Mouse (Mus musculus) layer of hippocampus, adult 2 months (tissue): ENCODE data around the gene Rab11fip4. TPM values are rescaled to one million over a fixed set of nuclear protein-coding genes. Genes with fewer than 3 reads are reported as not detected.
A peak's percentile ranks its signal among the peaks of the same experiment; 100 is the strongest.

Source experiments
- DNase-seq, 2 experiments: peaks; one replicate each; pipeline ENCODE4 v3.0.0; 2022; ENCODE audit warnings: low spot score in 2 of 2
- H3K27ac ChIP-seq: fragments of 200-600 bp; 2 replicates; pipeline ENCODE4 v1.8.1; 2022
- H3K4me3 ChIP-seq: fragments of 200-600 bp; 2 replicates; pipeline ENCODE4 v1.8.1; 2022; ENCODE audit warnings: mild to moderate bottlenecking
- CTCF ChIP-seq: fragments of 200-600 bp; conservative IDR thresholded peaks from 2 replicates; pipeline ENCODE4 v1.8.1; 2022; ENCODE audit warnings: antibody characterized with exemption, mild to moderate bottlenecking, moderate library complexity
- total RNA-seq, 2 experiments: library from RNA; stranded (reverse); gene quantifications; 2 replicates each; pipeline ENCODE4 v1.2.3; 2021

The Rab11fip4 gene
- total RNA-seq, 2 experiments from 2014 or later = 163 to 168 TPM

DNA sequence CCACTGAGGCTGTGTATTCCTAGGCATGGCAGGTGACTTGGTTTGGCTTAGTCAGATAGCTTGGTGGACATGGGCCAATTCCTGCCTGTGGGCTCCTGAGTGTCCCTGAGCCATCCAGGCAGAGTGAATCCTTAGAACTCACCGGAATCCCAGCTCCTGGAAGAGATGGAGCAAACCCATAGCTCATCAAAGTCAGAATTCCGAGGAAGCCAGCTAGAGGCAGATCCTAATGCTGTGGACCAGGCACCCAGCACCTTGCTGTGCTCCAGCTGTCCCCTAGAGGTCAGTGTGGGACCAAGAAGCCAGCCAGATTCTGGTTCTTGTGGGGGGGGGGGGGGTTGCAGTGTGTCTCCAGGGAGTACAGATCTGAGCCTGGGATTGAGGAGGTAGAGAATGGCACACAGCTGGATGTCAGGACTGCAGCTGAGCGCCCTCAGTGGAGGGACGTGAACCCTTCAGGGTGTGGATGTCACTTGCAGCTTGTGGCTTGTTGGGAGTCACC lies 33.8 kb downstream of the Rab11fip4 start:
- peak; percentile 54 to 77 for DNase-seq
- H3K4me3 ChIP-seq = no peak overlapping the region
- no peak overlapping the region for H3K27ac ChIP-seq
- peak; percentile 79 for TF ChIP-seq CTCF

DNA sequence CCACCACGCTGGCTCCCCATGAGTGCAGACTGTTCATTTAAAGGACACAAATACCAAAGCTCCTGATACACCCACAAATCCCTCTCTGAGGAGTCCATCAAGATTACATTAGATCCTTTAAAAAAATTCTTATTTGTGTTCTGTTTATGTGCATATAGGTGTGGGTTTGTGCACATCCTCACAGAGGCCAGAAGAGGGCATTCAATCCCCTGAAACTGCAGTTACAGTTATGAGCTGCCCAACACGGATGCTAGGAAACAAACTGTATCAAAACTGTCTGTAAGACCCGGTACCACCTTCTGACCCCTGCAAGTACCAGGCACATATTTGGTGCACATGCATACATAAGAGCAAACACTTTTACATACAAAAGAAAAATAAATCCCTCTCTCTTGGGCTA lies 37.7 kb downstream of the Rab11fip4 start:
- Histone ChIP-seq H3K27ac (no peak overlapping the region), H3K4me3 (no peak overlapping the region)
- no peak for DNase-seq
- peak; percentile 70 for TF ChIP-seq CTCF

DNA sequence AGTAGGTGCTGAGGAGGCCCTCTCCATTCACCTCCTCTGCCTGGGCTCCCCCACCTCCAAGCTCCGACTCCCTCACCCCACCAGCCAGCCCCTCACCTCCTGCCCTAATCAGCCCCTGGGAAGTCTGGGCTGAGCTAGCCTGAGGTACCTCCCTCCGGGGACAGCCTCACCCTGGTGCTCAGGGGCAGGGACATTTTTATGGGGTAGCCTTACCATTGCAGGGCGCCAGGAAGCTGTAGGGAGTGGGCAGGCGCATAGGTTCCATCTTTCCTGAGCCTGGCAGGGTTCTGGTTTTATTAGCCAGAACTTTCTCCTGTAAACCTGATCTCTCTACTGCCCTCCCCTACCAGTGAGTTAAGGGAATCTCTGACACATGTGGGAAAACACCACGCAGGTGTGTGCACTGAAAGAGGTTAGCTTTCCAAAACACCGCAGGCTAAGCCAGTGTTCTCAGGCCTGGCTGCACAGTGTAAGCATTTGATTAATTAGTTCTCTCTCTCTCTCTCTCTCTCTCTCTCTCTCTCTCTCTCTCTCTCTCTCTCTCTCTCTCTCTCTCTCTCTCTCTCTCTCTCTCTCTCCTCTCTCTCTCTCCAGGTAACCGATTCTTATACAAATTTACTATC lies 38.9 kb downstream of the Rab11fip4 start:
- H3K27ac ChIP-seq = no peak overlapping the region
- no peak for TF ChIP-seq CTCF
- DNase-seq = no peak
- H3K4me3 ChIP-seq = no peak overlapping the region

DNA sequence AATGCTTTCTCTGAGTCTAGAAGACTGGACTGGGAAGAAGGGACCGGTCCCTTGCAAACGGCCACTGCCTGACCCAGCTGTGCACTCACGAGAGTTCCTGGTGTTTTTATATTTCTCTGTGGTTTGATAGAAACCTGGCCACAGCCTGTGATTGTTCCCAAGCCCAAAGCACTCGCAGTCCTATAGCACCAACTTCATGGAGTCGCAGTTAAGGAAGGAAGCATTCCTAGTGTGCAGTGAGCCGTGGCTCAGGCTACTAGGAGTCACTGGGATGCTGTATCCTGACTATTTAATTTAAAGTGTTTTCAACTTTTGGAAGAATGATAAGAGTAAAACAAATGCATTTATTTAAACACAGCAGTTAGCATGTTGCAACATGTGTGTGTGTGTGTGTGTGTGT lies 39.5 kb downstream of the Rab11fip4 start:
- no peak for TF ChIP-seq CTCF
- Histone ChIP-seq H3K4me3 (no peak overlapping the region), H3K27ac (no peak overlapping the region)
- no peak for DNase-seq

DNA sequence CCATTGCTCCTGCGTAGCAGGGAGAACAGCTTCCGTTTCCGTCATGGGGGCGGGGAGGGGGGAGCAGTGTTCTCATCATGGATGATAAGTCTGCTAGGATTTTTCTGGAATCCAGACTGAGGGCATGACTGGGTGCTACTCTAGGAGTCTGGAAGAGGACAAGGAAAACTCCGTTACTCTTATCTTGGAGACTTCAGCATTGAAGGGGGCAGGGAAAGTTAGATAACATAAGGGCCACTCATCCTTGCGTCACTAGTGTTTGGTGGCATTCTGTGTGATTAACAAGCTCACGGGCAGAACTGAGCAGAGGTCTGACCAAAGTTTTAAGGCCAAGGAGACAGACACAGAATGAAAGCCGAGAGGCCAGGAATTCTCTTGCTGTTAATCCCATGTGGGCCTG lies 42.4 kb downstream of the Rab11fip4 start:
- no peak overlapping the region for H3K4me3 ChIP-seq
- no peak for TF ChIP-seq CTCF
- H3K27ac ChIP-seq = no peak overlapping the region
- DNase-seq = no peak

DNA sequence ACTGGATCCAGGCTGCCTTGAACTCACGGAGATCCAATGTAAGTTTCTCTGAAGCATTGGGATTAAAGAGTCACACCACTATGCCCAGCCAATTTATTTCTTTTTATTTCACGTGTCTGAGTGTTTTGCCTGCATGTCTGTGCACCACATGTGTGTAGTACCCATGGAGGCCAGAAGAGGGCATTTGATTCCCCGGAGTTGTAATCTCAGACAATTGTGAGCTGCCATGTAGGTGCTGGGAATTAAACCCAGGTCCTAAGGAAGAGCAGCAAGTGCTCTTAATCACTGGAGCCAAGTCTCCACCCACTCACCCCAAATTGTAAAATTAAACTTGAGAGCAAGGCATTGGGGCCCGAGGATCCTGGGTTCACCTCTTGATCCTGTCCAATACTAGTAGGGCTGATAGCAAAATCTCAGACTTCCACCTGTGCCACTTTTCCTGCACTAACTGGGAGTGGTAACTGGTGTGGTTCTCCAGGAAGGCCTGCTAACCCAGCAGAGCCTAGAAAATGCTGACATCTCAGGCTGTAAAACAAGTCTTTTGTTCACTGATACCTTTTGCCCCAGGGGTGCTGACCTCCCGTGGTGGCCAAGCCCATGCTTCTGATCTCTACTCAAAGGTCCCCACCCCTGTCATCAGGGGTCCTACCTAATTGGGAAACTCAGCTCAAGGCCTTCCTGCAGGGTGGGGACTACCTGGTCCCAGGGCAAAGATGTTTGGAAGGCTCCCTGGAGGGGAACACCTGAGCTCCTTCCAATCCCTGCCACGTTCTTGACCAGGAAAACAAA lies 44.8 kb downstream of the Rab11fip4 start:
- TF ChIP-seq CTCF = peak; percentile 49
- Histone ChIP-seq H3K4me3 (no peak overlapping the region), H3K27ac (no peak overlapping the region)
- DNase-seq = no peak

DNA sequence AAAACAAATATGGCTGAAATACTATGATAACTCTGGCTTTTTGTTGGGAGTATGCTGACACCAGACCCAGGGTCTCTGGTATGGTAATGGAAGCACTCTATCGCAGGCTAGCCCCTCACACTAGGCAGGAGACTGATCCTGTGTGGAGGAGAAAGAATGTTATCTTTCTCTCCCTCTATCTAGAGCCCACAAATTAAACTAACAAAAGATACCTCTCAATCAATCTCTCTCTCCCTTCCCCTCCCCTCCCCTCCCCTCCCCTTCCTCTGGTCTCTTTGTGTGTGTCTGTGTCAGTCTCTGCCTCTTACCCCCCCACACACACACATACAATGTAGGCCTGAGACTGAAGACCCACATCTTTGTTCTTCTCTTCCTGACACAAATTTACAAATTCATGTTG lies 45.5 kb downstream of the Rab11fip4 start:
- no peak for DNase-seq
- Histone ChIP-seq H3K27ac (no peak overlapping the region), H3K4me3 (no peak overlapping the region)
- TF ChIP-seq CTCF = no peak

DNA sequence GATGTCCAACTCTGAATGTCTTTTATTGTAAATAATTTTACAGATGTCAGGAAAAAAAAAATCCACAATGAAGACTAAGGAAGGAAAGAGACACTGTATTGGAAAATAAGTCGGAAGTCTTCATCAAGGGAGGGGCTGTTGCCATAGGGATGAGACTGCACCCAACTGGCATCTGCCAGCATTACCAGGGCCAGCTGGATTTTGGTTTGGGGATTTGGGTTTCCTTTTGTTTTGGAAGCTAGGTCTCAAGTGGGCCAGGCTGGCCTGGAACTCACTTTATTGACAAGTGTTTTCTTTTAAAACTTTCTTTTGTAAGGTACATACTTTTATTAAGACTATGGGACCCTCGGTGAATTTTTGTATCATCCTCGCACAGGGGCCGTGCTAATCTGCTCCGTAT lies 47.7 kb downstream of the Rab11fip4 start:
- no peak overlapping the region for H3K4me3 ChIP-seq
- DNase-seq = no peak
- peak overlapping the region; percentile 68 for H3K27ac ChIP-seq
- TF ChIP-seq CTCF = no peak

DNA sequence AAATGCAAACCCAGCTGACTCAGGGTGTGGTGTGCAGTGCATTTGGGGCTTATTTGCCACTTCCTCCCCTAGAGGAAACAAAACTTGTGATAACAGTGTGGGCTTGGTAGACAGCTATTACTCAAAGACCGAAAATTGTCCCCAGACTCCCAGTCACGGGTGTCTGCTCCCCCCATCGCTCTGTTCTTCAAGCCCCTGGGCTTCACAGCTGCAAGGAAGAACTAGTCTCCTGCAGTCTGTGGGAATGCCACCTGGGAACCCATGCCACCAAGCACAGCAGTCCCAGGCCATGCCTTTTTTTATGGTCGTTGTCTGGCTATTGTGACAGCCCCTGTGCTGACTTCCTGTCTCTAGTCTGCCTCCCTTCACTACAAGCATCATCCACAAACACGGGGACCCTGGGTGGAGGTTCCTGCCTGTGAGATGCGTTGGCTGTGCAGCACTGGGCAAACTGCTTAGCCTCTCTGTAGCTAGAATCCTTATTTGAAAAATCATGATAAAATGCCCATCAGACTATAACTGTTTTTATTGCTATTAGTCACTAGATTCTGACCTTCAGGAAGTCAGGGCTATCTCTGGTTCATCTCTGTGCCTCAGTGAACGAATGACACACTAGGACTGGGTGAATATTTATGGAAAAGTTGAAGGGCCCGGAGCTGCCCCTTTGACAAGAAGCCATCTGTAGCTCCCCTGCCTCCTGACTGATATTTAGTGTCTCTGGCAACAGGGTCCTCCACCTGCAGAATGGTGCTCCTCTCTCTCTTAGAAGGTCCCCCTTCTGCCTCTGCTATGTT lies 50.1 kb downstream of the Rab11fip4 start:
- Histone ChIP-seq H3K27ac (no peak overlapping the region), H3K4me3 (no peak overlapping the region)
- no peak for TF ChIP-seq CTCF
- no peak for DNase-seq

DNA sequence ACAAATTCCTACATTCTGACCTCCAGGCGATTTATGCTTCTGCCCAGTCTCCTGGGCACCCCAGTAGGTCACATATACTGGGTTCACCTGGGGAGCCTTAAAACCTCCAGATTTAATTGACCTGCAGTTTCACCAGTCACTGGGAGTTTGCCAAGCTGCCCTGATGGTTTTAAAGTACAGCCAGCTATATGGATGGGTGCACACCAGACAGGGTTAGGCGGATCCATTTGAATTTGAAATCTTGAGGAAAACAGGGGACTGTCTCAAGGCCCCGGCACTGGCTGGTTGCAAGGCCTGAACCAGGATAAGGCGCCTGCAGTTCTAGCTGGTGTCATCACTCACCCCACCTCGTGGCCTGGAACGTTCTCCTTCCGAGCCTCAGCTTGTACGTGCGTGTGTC lies 52.7 kb downstream of the Rab11fip4 start:
- DNase-seq = no peak
- no peak overlapping the region for H3K27ac ChIP-seq
- H3K4me3 ChIP-seq = no peak overlapping the region
- TF ChIP-seq CTCF = no peak

DNA sequence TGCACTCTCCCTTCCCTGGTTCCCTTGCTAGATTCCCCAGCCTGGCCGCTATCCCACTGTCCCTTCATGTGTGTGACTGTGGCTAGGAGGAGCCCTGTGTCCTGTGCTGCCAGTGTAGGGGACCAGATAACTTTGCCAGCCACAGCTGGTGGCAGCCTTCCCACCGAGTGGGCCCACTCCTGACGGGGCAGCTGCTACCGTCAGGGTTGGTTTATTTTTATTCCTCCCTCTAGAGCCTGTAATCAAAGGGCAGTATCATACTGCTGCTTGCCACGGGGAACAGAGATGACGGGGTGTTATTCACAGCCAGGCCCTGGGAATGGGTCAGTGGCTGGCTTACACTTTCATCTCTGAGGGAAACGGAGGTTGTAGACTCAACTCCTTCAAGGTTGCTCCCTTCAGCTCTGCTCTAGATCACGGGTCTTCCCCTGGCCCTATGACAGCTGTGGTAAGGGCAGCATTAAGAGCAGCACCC lies 53.7 kb downstream of the Rab11fip4 start:
- Histone ChIP-seq H3K27ac (peak overlapping the region; percentile 72), H3K4me3 (no peak overlapping the region)
- TF ChIP-seq CTCF = no peak
- no peak for DNase-seq

DNA sequence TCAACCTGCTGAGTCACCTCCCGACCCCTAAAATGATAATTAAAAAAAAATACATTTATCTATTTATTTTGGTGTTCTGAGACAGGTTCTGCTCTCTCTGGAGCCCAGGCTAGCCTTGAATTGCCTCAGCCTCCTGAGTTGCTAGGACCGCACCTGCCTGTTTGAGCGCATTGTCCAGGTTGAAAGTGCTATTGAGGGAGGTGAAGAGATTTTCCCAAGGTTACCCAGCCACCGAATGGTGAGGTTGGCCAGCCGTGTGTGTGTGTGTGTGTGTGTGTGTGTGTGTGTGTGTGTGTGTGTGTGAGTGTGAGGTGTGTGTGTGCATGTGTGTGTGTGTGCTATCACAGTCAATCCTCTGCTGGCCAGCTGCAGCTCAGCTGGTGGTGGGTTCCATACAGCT lies 55.0 kb downstream of the Rab11fip4 start:
- TF ChIP-seq CTCF = no peak
- Histone ChIP-seq H3K27ac (peak overlapping the region; percentile 82), H3K4me3 (no peak overlapping the region)
- no peak for DNase-seq
